Mouse (Mus musculus): ENCODE measurements around the gene Ndufa1.

DNA sequence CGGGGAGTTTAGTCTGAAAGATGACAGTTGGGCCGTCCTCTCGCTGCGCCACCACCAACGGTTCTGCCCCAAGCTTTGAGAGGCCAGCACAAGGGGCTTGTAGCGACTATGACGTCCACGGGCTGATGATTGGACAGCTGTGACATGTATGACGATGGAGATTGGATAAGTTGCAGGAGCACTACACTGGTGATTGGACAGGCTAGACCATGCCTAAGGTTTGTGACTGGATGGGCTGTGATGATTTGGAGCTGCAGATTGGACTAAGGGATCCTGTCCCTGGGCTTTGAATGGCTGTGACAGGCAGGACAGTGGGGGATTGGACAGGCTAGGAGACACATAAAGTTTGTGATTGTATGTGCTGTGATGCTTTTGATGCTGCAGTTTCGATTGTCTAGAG lies 20.0 kb upstream of the Ndufa1 start, which contains the start of gene Gm9:
- TF ChIP-seq POLR2A (IDR thresholded peaks at IDR 0.05; ENCODE audit: insufficient read depth, low read depth, low read length) (no peak), CTCF (IDR thresholded peaks at IDR 0.05; ENCODE audit: insufficient read depth, low read depth, low read length) (no peak)

Measured in olfactory bulb, adult 2 months (tissue).